Mouse (Mus musculus): ENCODE measurements around the gene Ikzf2. TPM values are rescaled to one million over a fixed set of nuclear protein-coding genes. Genes with fewer than 3 reads are reported as not detected.

Ikzf2 gene
- polyA plus RNA-seq, 1 experiment from 2014 or later: 1.7 TPM

DNA sequence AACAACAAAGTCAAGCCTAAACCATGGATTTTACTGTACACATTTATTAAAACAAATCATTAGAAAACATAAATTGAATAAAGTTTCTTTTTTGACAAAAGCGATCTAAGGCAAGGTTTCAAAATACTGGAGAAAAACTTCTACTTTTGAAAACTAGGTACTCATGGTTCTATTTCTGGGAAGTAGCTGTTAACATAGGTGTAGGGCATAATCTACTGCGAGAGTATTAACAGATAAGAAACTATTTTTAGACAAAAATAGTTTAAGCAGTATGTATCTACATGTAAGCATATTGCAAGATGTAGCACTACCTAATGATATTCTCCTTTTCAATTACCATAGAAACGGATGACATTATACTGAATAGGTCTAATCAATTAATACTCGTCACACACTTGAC, 137.1 kb downstream of the Ikzf2 start:
- no peaks in the 10 kb centered on the region for H3K4me1 ChIP-seq (replicated peaks; ENCODE audit: insufficient read depth, low read length)
- no peak overlapping the region for H3K27ac ChIP-seq
- no peak overlapping the region for H3K9ac ChIP-seq (ENCODE audit: low read depth, low read length)
- no peaks in the 10 kb centered on the region for H3K36me3 ChIP-seq (ENCODE audit: insufficient read depth, low read length)
- 89% methylated on average over 4 of the region's 4 CpGs for WGBS
- H3K4me3 ChIP-seq (replicated peaks; ENCODE audit: low read depth, low read length): no peak overlapping the region
- no peaks in the 10 kb centered on the region for H3K27me3 ChIP-seq (ENCODE audit: insufficient read depth, low read length)
- H3K9me3 ChIP-seq (replicated peaks; ENCODE audit: low read length): no peaks in the 10 kb centered on the region
- no peak for ATAC-seq (replicated peaks; ENCODE audit: low FRiP score, low read depth)
- H3K4me2 ChIP-seq (ENCODE audit: low read length): no peak overlapping the region
- no peak for DNase-seq (ENCODE audit: low spot score)
- TF ChIP-seq CTCF (IDR thresholded peaks at IDR 0.05; ENCODE audit: low read depth): no peak

DNA sequence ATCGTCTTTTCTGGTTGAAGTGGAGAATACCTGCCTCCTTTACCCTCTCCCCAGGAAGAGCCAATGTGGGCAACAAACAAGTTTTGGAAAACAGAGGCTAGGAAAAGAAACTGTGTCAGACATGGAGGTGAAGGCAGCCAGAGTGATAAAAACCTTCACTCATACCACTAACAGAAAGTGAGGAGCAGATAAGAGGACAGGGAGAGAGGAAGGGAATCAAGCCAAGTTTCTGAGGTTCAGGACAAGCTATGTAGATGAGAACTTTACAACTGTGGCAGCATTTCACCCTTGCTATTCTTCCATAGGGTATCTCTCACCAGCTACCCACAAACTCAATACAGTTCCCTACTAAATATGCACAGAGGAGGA, 141.2 kb downstream of the Ikzf2 start:
- Histone ChIP-seq H3K27me3 (ENCODE audit: insufficient read depth, low read length) (no peaks in the 10 kb centered on the region), H3K4me3 (replicated peaks; ENCODE audit: low read depth, low read length) (no peak overlapping the region), H3K9ac (ENCODE audit: low read depth, low read length) (no peak overlapping the region), H3K27ac (no peak overlapping the region), H3K4me2 (ENCODE audit: low read length) (no peak overlapping the region), H3K36me3 (ENCODE audit: insufficient read depth, low read length) (no peaks in the 10 kb centered on the region), H3K4me1 (replicated peaks; ENCODE audit: insufficient read depth, low read length) (no peaks in the 10 kb centered on the region), H3K9me3 (replicated peaks; ENCODE audit: low read length) (no peaks in the 10 kb centered on the region)
- ATAC-seq (replicated peaks; ENCODE audit: low FRiP score, low read depth) (no peak), DNase-seq (ENCODE audit: low spot score) (no peak)
- 95% methylated on average over 1 of the region's 1 CpGs for WGBS
- TF ChIP-seq CTCF (IDR thresholded peaks at IDR 0.05; ENCODE audit: low read depth): no peak

DNA sequence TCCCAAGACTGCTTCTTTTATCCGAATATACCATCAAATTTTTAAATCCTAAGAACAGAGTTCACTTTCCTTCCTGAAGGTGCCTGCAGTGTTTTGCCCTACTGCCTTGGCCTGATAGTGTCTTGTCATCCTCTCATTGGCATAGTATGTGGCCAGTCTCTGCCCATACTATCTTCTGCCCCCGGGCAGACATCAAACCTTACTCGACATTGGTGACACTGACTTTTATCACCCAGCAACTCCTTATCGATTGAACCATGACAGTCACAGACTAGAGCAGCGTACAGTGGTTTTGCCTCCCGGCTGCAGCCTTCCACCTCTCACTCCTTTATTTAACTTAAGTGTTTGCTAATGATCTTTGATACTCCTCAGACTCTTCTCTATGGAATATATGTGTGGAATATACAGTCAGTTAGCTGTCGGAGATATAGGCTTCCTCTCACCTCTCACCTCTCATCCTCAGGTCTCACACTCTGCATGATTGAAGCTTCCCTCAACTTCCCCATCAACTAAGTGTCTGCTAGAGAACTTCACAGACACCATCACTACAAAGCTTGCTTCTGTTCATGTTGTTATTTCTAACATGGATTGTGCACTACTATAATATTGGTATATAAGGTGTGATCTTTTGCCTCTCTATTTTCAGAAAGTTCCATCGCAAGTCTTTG, 141.7 kb downstream of the Ikzf2 start:
- Histone ChIP-seq H3K4me2 (ENCODE audit: low read length) (no peak overlapping the region), H3K4me1 (replicated peaks; ENCODE audit: insufficient read depth, low read length) (no peaks in the 10 kb centered on the region), H3K27ac (no peak overlapping the region), H3K4me3 (replicated peaks; ENCODE audit: low read depth, low read length) (no peak overlapping the region), H3K9me3 (replicated peaks; ENCODE audit: low read length) (no peaks in the 10 kb centered on the region), H3K36me3 (ENCODE audit: insufficient read depth, low read length) (no peaks in the 10 kb centered on the region), H3K27me3 (ENCODE audit: insufficient read depth, low read length) (no peaks in the 10 kb centered on the region), H3K9ac (ENCODE audit: low read depth, low read length) (no peak overlapping the region)
- DNase-seq (ENCODE audit: low spot score) (no peak), ATAC-seq (replicated peaks; ENCODE audit: low FRiP score, low read depth) (no peak)
- WGBS: 77% methylated on average over 8 of the region's 8 CpGs
- TF ChIP-seq CTCF (IDR thresholded peaks at IDR 0.05; ENCODE audit: low read depth): no peak

DNA sequence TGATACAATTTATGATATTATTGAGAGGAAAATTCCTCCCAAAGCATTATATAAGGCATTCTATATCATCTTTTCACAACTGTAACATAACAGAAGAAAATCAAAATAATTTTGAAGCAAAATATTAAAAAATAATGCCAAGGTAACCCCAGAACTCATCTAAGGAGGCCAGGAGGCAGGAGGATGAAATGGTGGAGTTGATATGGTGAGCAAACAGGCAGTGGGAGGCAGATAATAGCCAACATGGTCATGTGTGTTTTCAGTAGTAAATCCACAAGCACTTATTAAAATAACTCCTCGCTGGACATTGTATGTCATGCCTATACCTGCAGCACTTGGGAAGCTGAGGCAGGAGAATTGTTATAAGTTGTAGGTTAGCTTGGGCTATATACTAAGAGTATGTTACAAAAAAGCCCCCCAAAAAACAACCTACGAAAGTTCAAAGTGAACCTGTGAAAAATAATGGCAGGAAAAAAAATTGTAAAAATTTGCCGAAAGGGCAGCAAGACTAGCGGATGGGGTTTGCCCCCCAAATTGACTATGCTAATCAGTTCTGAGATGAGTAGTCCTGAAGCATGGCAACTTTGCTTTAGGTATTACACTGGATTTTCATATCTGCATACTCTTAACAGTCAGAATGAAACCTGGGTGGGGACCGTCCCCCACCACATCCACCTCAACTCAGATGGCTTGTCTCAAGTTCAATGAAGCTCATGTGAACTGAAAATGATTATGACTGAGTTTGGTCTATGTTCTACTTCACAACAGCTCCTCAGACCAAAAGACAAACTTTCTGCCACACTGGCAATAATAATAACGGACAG, 143.1 kb downstream of the Ikzf2 start:
- Histone ChIP-seq H3K27me3 (ENCODE audit: insufficient read depth, low read length) (no peaks in the 10 kb centered on the region), H3K4me3 (replicated peaks; ENCODE audit: low read depth, low read length) (no peak overlapping the region), H3K9me3 (replicated peaks; ENCODE audit: low read length) (no peaks in the 10 kb centered on the region), H3K4me2 (ENCODE audit: low read length) (no peak overlapping the region), H3K9ac (ENCODE audit: low read depth, low read length) (no peak overlapping the region), H3K27ac (no peak overlapping the region), H3K4me1 (replicated peaks; ENCODE audit: insufficient read depth, low read length) (no peaks in the 10 kb centered on the region), H3K36me3 (ENCODE audit: insufficient read depth, low read length) (no peaks in the 10 kb centered on the region)
- no peak for DNase-seq (ENCODE audit: low spot score)
- WGBS: 92% methylated on average over 6 of the region's 6 CpGs
- TF ChIP-seq CTCF (IDR thresholded peaks at IDR 0.05; ENCODE audit: low read depth): no peak
- no peak for ATAC-seq (replicated peaks; ENCODE audit: low FRiP score, low read depth)

DNA sequence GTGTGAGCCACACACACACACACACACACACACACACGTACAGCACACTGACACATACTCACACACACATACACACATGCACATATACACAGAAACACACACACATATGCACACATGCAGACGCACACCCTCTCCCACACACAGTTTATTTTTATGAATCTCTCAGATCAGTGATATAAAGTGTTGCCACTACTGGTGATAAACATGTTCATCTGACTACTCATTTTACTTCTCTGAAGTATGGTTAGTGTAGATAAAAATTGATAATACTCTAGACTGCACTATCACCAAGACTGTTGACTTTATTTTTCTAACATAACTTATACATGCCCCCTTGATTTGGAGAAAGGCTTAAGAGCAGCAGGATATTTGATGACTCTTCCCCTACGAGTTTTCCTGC, 144.5 kb downstream of the Ikzf2 start:
- H3K9me3 ChIP-seq (replicated peaks; ENCODE audit: low read length): no peaks in the 10 kb centered on the region
- no peak overlapping the region for H3K4me3 ChIP-seq (replicated peaks; ENCODE audit: low read depth, low read length)
- no peaks in the 10 kb centered on the region for H3K4me1 ChIP-seq (replicated peaks; ENCODE audit: insufficient read depth, low read length)
- H3K27me3 ChIP-seq (ENCODE audit: insufficient read depth, low read length): no peaks in the 10 kb centered on the region
- DNase-seq (ENCODE audit: low spot score): no peak
- H3K9ac ChIP-seq (ENCODE audit: low read depth, low read length): no peak overlapping the region
- ATAC-seq (replicated peaks; ENCODE audit: low FRiP score, low read depth): no peak
- H3K4me2 ChIP-seq (ENCODE audit: low read length): no peak overlapping the region
- H3K36me3 ChIP-seq (ENCODE audit: insufficient read depth, low read length): no peaks in the 10 kb centered on the region
- no peak overlapping the region for H3K27ac ChIP-seq
- TF ChIP-seq CTCF (IDR thresholded peaks at IDR 0.05; ENCODE audit: low read depth): no peak
- 65% methylated on average over 3 of the region's 3 CpGs for WGBS

DNA sequence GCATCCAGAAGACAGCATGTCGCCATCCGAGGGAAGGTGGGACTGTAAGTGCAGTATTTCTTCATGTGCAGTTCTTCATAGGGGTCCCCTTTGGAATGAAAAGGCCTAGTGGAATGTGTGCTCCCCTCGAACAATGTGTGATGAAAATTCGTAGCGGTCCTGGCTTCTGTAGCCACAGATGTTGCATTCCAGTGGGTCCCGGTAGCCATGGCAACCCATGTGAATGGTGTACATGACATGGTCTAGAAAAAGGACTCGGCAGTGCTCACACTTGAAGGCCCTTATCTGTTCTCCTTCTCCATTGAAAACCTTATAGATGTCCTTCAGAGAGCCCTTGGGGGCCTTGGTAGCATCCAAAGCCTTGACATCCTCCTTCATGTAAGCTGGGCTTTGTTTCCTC, 148.4 kb downstream of the Ikzf2 start:
- TF ChIP-seq CTCF (IDR thresholded peaks at IDR 0.05; ENCODE audit: low read depth): no peak
- no peaks in the 10 kb centered on the region for H3K27me3 ChIP-seq (ENCODE audit: insufficient read depth, low read length)
- H3K9me3 ChIP-seq (replicated peaks; ENCODE audit: low read length): no peaks in the 10 kb centered on the region
- no peaks in the 10 kb centered on the region for H3K36me3 ChIP-seq (ENCODE audit: insufficient read depth, low read length)
- H3K27ac ChIP-seq: no peak overlapping the region
- 81% methylated on average over 7 of the region's 7 CpGs for WGBS
- no peak overlapping the region for H3K4me3 ChIP-seq (replicated peaks; ENCODE audit: low read depth, low read length)
- DNase-seq (ENCODE audit: low spot score) (no peak), ATAC-seq (replicated peaks; ENCODE audit: low FRiP score, low read depth) (no peak)
- H3K4me1 ChIP-seq (replicated peaks; ENCODE audit: insufficient read depth, low read length): no peaks in the 10 kb centered on the region
- no peak overlapping the region for H3K4me2 ChIP-seq (ENCODE audit: low read length)
- H3K9ac ChIP-seq (ENCODE audit: low read depth, low read length): no peak overlapping the region

All from kidney, postnatal 0 days (tissue).